In the genomic region with DNA sequence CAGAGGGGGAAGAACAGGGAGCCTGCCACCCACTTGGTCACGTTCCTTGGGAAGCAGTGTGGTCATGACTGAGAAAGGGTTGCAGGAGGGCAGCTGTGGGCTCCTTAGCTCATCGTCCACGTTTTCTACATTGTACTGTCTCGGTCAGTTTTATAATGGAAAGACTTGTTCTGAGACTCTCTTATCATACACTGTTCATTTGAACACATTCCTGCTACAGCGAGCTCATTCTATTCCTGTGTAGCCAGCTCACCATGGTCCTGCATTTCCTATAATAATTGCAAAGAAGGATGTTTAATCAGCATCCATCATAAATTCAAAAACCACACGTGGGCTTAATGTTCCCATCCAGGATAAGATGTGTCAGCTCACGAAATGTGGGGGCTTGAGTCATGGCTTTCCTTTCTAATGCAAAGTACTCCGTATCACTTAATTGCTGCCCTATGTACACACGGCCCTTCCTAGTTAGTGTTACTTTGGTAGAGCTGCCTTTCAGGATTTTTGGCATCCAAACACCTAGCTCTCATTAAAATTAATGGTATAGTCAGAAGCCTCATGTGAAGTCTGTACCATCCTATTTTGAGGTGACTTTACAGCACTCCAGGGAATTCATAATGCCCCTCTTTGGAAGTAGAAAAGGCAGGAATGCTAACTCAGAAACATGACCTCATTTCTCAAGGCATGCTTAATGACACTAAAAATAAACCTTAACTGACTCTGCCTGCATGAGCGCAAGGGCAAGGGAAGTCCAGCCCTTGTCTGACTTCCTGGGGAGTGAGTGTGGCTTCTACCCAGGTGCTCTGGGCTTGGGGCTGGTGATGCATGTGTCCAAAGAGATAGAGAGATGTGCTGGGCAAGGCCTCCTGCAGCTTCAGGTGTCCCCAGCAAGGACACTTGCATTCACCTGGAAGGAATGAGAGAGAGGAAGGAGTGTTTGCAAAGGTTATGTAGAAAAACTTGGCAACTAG, we compare ENCODE assay signal across 11 mouse cellular contexts. TPM values are rescaled to one million over a fixed set of nuclear protein-coding genes. Genes with fewer than 3 reads are reported as not detected.
A peak's percentile ranks its signal among the peaks of the same experiment; 100 is the strongest.
DNase-seq lines count a peak whose midpoint lies in the region; ATAC-seq and TF ChIP-seq lines count a peak whose summit lies in the region.
"Had no signal": no experiment of that assay in that cellular context is flagged by ENCODE, and none has a peak within 500 bp of the region (broad histone marks: within the 10 kb centered on the region; RNA-seq: fewer than 3 reads in every experiment).

No protein-coding gene starts in this region.

- peak overlapping the region; percentile 10 for H3ac ChIP-seq in C2C12 (ENCODE audit: control insufficient read depth, insufficient read length, low read depth)

- H3K4me3 ChIP-seq in kidney, adult 2 months (ENCODE audit: insufficient read depth, low read depth, low read length): no peak overlapping the region
- no peak overlapping the region for H3K4me3 ChIP-seq in C2C12 (ENCODE audit: insufficient read depth, poor library complexity, severe bottlenecking)
- H3K4me3 ChIP-seq in embryonic facial prominence, embryonic 10.5 days: no peak overlapping the region
- H3K4me3 ChIP-seq in liver, embryonic 11.5 days (ENCODE audit: low read depth, low read length): no peak overlapping the region
- H3K4me3 ChIP-seq in hindbrain, embryonic 16.5 days (ENCODE audit: low read length): no peak overlapping the region
- no peak overlapping the region for H3K4me3 ChIP-seq in liver, embryonic 12.5 days

- no peaks in the 10 kb centered on the region for H3K9me3 ChIP-seq in embryonic facial prominence, embryonic 10.5 days
- H3K9me3 ChIP-seq in liver, embryonic 11.5 days (ENCODE audit: control insufficient read depth, low read length): no peaks in the 10 kb centered on the region
- H3K9me3 ChIP-seq in hindbrain, embryonic 16.5 days (ENCODE audit: control insufficient read depth, low read length): no peaks in the 10 kb centered on the region
- H3K9me3 ChIP-seq in liver, embryonic 12.5 days (replicated peaks): no peaks in the 10 kb centered on the region

- TF ChIP-seq CTCF in kidney, adult 2 months (conservative IDR thresholded peaks at IDR 0.05; ENCODE audit: insufficient read depth, insufficient read length, low read depth, low read length): no peak
- TF ChIP-seq CTCF in C2C12 (IDR thresholded peaks at IDR 0.05; ENCODE audit: control insufficient read depth, insufficient read depth, insufficient read length): no peak

- no peak overlapping the region for H3K9ac ChIP-seq in liver, embryonic 11.5 days (ENCODE audit: low read depth, low read length)
- H3K9ac ChIP-seq in hindbrain, embryonic 16.5 days (ENCODE audit: low read depth, low read length): no peak overlapping the region
- H3K9ac ChIP-seq in liver, embryonic 12.5 days: no peak overlapping the region

- H3K79me2 ChIP-seq in C2C12 (ENCODE audit: control insufficient read depth, insufficient read depth): no peaks in the 10 kb centered on the region

- no peak for TF ChIP-seq POLR2A in kidney, adult 2 months (IDR thresholded peaks at IDR 0.05; ENCODE audit: low read depth, low read length)

- H3K79me3 ChIP-seq in C2C12 (ENCODE audit: low read depth): no peaks in the 10 kb centered on the region

- peak; percentile 7 for DNase-seq in kidney, adult 2 months
- no peak for DNase-seq in kidney, adult 9 months
- DNase-seq in embryonic facial prominence, embryonic 10.5 days (ENCODE audit: low spot score): no peak
- DNase-seq in heart, postnatal 36 days: peak; percentile 24 to 33
- no peak for DNase-seq in liver, embryonic 11.5 days (ENCODE audit: low spot score)
- DNase-seq: cerebellum, adult 9-10 months; layer of hippocampus, adult 9-11 months; liver had no signal

- 58% methylated on average over 10 of the region's 10 CpGs for WGBS in kidney, adult 2 months
- WGBS in embryonic facial prominence, embryonic 10.5 days: 77% methylated on average over 10 of the region's 10 CpGs
- 58% methylated on average over 10 of the region's 10 CpGs for whole genome bisulfite sequencing in liver, embryonic 11.5 days
- WGBS in hindbrain, embryonic 16.5 days: 72% methylated on average over 10 of the region's 10 CpGs
- WGBS in liver, embryonic 12.5 days (ENCODE audit: insufficient replicate concordance): 46% methylated on average over 10 of the region's 10 CpGs

- no peaks in the 10 kb centered on the region for H3K27me3 ChIP-seq in kidney, adult 2 months (replicated peaks; ENCODE audit: control insufficient read depth, insufficient read depth, low read length)
- H3K27me3 ChIP-seq in C2C12 (ENCODE audit: control insufficient read depth, insufficient read depth, insufficient read length): no peaks in the 10 kb centered on the region
- H3K27me3 ChIP-seq in embryonic facial prominence, embryonic 10.5 days (replicated peaks; ENCODE audit: low read depth, poor library complexity, severe bottlenecking): no peaks in the 10 kb centered on the region
- H3K27me3 ChIP-seq in liver, embryonic 11.5 days (replicated peaks; ENCODE audit: control insufficient read depth, insufficient read depth, low read length): no peaks in the 10 kb centered on the region
- no peaks in the 10 kb centered on the region for H3K27me3 ChIP-seq in hindbrain, embryonic 16.5 days (replicated peaks; ENCODE audit: control insufficient read depth, insufficient read depth, low read length)
- H3K27me3 ChIP-seq in liver, embryonic 12.5 days (replicated peaks): no peaks in the 10 kb centered on the region

- H3K36me3 ChIP-seq in kidney, adult 2 months (ENCODE audit: control insufficient read depth, insufficient read depth, low read length): no peaks in the 10 kb centered on the region
- H3K36me3 ChIP-seq in C2C12 (ENCODE audit: control insufficient read depth, insufficient read depth): no peaks in the 10 kb centered on the region
- no peaks in the 10 kb centered on the region for H3K36me3 ChIP-seq in embryonic facial prominence, embryonic 10.5 days (replicated peaks)
- H3K36me3 ChIP-seq in liver, embryonic 11.5 days (ENCODE audit: control insufficient read depth, insufficient read depth, low read length): no peaks in the 10 kb centered on the region
- H3K36me3 ChIP-seq in hindbrain, embryonic 16.5 days (ENCODE audit: control insufficient read depth, insufficient read depth, low read length): no peaks in the 10 kb centered on the region
- no peaks in the 10 kb centered on the region for H3K36me3 ChIP-seq in liver, embryonic 12.5 days

- no peak overlapping the region for H3K4me2 ChIP-seq in liver, embryonic 11.5 days
- no peak overlapping the region for H3K4me2 ChIP-seq in hindbrain, embryonic 16.5 days (ENCODE audit: low read length)
- H3K4me2 ChIP-seq in liver, embryonic 12.5 days: no peak overlapping the region

- no peaks in the 10 kb centered on the region for H3K4me1 ChIP-seq in kidney, adult 2 months (ENCODE audit: control insufficient read depth, insufficient read depth, low read length)
- H3K4me1 ChIP-seq in embryonic facial prominence, embryonic 10.5 days: peaks cover 11% of the 10 kb centered on the region
- no peaks in the 10 kb centered on the region; the same call in 1 of the 2 replicates for H3K4me1 ChIP-seq in liver, embryonic 11.5 days (replicated peaks; ENCODE audit: control insufficient read depth, insufficient read depth, low read length)
- peaks cover 4% of the 10 kb centered on the region for H3K4me1 ChIP-seq in hindbrain, embryonic 16.5 days (ENCODE audit: control insufficient read depth, insufficient read depth, low read depth, low read length)
- peaks cover 5% of the 10 kb centered on the region for H3K4me1 ChIP-seq in liver, embryonic 12.5 days

- ATAC-seq in liver, embryonic 11.5 days (replicated peaks; ENCODE audit: low FRiP score): no peak
- no peak for ATAC-seq in hindbrain, embryonic 16.5 days
- ATAC-seq in liver, embryonic 12.5 days: no peak

- no peak overlapping the region for H3K27ac ChIP-seq in kidney, adult 2 months (ENCODE audit: insufficient read depth, low read depth, low read length)
- H3K27ac ChIP-seq in embryonic facial prominence, embryonic 10.5 days (replicated peaks): 0 out of 2 replicates have a peak overlapping the region, but pooled peaks have one; percentile 35
- H3K27ac ChIP-seq in liver, embryonic 11.5 days (ENCODE audit: low read depth, low read length): no peak overlapping the region
- H3K27ac ChIP-seq in hindbrain, embryonic 16.5 days (ENCODE audit: low read depth, low read length): no peak overlapping the region
- no peak overlapping the region for H3K27ac ChIP-seq in liver, embryonic 12.5 days

- intact Hi-C loops in heart, postnatal 36 days (cut with DNase I): no loop called here

TF ChIP-seq in C2C12, 6 proteins besides CTCF, POLR2A, EP300 and RAD21:
- TF ChIP-seq FOSL1 (IDR thresholded peaks at IDR 0.05; ENCODE audit: insufficient read depth, low read length, poor library complexity, severe bottlenecking) (peak; percentile 17), MAX (IDR thresholded peaks at IDR 0.05) (no peak), USF1 (IDR thresholded peaks at IDR 0.05; ENCODE audit: low read depth) (no peak)

RNA-seq across cellular contexts. Expression of gene Sacs, which starts 23.4 kb away (rescaled TPM):
- 0.16 and 0.33 TPM in 2 replicates for polyA plus RNA-seq in kidney, adult 2 months (2012; rRNA removed)
- 2.7 TPM for polyA plus RNA-seq in C2C12 (2012; fragmentation: generic; extraction: Trizol)
- polyA plus RNA-seq in embryonic facial prominence, embryonic 10.5 days (2016; fragmentation: Nextera tagmentation; extraction: Ambion mirVana): 2.3 and 2.8 TPM in 2 replicates
- 10 to 100 TPM; 27.0 to 31.9 TPM for total RNA-seq in heart, postnatal 36 days (2021)
- 3.4 and 3.5 TPM in 2 replicates for polyA plus RNA-seq in liver, embryonic 11.5 days (2014; fragmentation: Nextera tagmentation; extraction: Ambion mirVana)
- polyA plus RNA-seq in hindbrain, embryonic 16.5 days (2015; fragmentation: Nextera tagmentation; extraction: Ambion mirVana): 5.8 and 6.8 TPM in 2 replicates
- 2.4 and 3.0 TPM in 2 replicates for polyA plus RNA-seq in liver, embryonic 12.5 days (2016; fragmentation: Nextera tagmentation; extraction: Ambion mirVana)

Comparison
In these comparisons a context has a peak if more than half of its experiments do, and no peak if none do; other contexts are left out.
1. DNase-seq: peak in kidney, adult 2 months (single experiment) and heart, postnatal 36 days (2 of 2); none in kidney, adult 9 months (single experiment), embryonic facial prominence, embryonic 10.5 days (single experiment) and liver, embryonic 11.5 days (single experiment).